Mouse (Mus musculus) yolk sac, embryonic 10.5 days (tissue): ENCODE data around the gene Armh4.
A peak's percentile ranks its signal among the peaks of the same experiment; 100 is the strongest.
"Not testable (repeated sequence)": the region's sequence is repeated elsewhere in the genome, so short reads cannot be mapped to it uniquely, and the experiment has no call there.

Experiments used
- DNase-seq: peaks from one replicate; pipeline ENCODE4 v3.0.0-alpha.2; 2017; ENCODE audit warnings: low spot score

The Armh4 gene

GRCm38 (mm10) chr14:49782715-49783531, at the start of gene Armh4:
TSS of gene Armh4 (minus strand) at chr14:49783383.
- peak; percentile 79 for DNase-seq

- DNase-seq = peak; percentile 2
Measured at GRCm38 (mm10) chr14:49829192-49830171, 46.3 kb upstream of the Armh4 start.

DNA sequence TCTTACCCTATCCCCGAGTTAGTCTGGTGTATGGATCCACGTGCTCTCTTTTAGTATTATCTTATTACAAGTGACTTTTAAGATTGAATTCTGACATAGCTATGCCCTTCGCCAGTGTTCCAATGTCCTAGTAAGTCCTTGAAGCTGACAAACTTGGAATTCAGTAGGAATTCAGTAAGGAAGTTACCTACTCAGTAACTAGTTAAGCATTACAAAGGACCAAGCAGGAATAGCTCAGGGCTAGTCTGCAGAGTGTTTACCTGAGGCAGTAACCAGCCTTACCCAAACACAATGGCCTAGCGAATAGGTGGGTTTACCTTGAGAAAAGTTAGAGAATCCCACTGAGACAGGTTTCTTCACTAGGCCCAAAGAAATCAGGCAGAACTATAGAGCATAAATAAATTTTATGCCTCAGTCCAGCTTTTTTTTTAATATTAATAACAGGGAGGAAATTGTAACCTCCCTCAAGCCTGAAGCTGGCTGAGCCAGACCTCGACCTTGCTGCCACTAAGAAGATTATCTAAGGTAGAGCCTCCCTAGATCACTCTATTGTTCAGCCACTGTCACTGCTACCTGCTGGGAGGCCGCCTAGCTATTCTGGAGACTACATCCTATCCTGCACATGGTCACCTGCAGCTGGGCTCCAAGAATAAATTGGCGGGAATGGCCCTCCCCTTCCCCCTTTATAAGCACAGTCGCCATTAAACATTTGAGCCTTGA, 36.7 kb upstream of the Armh4 start:
- DNase-seq = not testable (repeated sequence)

DNA sequence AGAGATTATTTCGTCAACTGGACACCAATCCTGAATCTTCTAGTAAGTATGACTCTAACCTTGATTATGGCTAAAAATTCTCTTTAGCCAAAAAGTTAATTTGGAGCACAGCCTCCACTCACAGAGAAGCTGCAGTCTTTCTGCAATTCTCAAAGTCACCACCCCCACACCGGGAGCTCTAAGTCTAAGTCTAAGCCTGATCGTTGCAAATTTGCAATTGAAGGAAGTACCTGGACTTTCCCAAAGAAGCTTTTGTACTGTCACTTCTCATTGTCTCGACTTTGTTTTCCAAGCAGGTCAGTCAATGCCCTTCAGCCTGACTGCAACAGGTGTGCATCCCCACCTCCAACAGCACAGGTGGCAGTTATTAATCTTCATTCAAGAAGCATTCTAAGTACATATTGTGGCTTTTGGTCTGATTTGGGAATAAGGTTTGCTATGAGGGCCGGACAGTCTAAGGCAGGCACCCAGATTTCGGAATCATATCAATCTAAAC, 35.6 kb upstream of the Armh4 start:
- not testable (repeated sequence) for DNase-seq

DNA sequence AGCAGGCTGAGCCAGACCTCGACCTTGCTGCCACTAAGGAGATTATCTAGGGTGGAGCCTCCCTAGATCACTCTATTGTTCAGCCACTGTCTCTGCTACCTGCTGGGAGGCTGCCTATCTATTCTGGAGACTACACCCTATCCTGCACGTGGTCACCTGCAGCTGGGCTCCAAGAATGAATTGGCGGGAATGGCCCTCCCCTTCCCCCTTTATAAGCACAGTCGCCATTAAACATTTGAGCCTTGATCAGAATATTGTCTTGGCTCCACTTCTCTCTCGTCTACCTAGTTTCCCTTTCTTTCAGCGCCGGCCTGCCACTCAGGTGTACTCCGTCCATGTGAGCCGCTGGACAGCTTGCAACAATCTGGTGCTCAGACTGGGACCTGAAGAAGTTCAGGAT, 29.8 kb upstream of the Armh4 start:
- DNase-seq = not testable (repeated sequence)

GRCm38 (mm10) chr14:49805051-49805450, 21.9 kb upstream of the Armh4 start:
- DNase-seq = not testable (repeated sequence)

DNA sequence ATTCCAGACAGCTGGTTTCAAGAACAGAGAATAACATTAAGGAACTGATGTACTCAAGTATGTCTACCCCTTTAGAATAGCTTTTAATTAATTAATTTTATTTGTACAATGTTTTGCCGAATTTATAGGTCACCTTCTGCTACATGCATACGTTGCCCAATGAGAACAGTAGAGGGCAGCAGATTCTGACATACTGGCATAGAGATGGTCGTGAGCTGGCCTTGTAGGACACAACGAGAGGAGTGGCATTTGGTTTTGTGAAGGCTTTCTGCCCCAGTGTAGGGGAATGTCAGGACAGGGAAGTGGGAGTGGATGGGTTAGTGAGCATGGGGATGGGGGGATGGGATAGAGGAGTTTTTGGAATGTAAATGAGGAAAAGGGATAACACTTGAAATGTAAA, 18.3 kb upstream of the Armh4 start:
- DNase-seq = no peak

DNA sequence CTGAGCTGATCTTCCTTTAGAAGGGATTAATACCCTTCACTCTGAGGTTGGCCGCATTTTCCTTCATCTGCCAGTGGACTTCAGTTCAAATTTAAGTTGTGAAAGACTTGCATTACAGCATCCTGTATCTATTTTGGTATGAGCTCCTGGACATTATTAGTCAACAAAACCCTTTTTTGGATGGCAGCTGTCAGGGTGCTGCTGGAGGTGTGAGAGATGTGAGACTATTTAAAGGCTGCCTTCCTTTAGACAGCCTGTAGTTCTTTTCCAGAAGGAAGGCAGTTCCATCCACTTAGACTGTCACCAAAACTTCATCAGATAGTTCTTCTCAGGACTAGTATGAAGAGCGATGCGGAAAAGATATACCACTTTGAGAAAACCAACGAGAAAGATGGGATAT, 10.8 kb upstream of the Armh4 start:
- DNase-seq = no peak

DNA sequence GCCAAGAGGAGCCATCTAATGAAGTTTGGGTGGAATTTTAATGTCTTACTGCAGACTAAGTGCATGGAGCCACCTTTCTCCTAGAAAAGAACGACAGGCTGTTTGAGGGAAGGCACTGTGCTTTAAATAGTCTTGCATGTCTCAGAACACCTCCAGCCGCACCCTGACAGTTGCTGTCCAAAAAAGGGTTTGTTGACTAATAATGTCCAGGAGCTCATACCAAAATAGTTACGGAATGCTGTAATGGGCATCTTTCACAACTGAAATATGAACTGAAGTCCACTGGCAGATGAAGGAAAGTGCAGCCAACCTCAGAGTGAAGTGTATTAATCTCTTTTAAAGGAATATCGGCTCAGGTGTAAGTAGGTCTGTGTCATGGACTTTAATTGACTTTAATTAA, 7.4 kb upstream of the Armh4 start:
- no peak for DNase-seq

DNA sequence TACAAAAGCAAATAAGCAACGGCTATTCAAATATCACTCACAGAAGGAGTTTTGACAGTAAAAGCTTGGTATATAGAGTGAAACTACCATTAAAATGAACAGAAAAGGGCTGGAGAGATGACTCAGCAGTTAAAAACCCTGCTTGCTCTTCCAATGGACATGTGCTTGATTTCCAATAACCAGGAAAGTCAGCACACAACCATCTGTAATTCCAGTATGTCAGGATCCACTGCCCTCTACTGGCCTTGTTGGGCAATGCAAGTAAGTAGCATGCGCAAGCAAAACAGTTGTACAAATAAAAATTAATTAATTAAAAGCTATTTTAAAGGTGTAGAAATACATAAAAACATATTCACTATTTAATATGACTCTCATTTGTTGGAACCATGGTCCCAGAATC, 2.6 kb upstream of the Armh4 start:
- DNase-seq = no peak

DNA sequence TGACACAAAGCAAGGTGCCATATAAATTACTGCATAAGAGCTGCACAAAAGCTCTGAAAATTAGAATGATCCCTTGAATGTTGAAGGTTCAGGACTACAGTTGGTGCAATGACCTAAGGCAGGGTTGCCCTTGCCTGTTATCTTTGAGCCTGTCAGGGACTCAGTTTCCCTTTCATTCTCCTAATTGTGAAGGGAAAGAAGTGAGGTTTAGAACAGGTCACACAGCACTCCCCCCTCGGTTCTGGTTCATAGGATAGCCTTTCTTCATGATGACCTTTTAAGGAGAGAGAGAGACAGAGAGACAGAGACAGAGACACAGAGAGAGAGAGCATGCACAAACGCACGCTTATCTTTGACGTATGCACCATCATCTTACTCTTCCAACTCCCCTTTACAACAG, 683 bp upstream of the Armh4 start:
- no peak for DNase-seq

DNA sequence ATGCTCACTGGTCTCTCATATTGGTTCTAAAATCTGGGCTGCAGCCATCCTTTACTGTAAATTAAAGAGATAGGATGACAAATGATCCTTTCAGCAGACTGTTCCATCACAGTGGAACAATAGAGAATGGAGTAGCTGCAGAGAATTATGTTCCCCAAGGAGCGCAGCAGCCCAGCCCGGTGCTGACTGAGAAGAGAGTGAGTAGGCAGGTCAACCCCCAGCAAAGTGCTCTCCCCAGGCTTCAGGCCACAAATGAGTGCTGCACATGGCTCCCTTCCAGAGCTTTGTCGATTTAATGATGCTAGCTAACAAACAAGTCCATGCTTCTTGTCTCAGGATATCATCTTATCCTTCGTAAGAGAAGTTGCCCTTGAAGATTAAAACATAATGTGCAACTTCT, 2.8 kb downstream of the Armh4 start:
- no peak for DNase-seq

DNA sequence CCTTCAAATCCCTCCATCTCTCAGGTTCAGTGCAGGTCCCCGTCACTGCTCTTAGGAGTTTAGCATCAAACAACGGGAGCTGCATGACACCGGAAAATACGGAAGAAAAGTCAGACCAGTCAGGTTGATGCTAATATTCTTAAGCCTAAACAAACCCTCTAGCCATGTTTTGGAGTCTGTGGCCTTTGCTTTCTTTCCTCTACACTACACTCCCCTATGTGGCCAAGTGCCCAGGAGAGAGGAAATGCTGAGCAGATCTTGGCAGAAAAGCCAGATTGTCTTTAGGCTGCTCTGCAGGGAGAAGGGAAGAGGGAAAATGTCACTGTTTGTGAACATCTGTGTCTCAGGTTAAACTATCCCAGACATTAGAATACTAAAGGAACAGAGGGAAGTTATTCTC, 5.6 kb downstream of the Armh4 start:
- DNase-seq = not testable (repeated sequence)

DNA sequence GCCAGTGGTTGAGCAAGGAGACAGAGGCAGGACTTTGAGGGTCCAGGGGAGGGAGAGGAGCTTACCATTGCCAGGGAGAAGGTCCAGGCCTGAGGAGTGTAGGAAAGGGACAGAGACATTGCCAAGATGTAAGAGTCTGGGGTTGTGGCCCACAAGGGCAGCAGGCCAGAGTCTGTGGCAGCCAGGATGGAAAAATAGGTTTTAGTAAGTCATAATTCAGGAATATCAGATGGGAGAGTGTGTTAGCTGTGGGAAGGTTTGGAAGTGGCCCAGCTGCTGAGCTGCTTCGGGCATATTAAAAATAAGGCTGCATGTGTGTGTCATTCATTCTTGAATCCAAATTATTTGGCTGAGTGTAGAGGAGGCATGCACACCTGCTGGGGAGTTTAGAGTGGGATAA, 11.4 kb downstream of the Armh4 start:
- no peak for DNase-seq

- no peak for DNase-seq
Measured at GRCm38 (mm10) chr14:49766601-49767000, 16.6 kb downstream of the Armh4 start.

DNA sequence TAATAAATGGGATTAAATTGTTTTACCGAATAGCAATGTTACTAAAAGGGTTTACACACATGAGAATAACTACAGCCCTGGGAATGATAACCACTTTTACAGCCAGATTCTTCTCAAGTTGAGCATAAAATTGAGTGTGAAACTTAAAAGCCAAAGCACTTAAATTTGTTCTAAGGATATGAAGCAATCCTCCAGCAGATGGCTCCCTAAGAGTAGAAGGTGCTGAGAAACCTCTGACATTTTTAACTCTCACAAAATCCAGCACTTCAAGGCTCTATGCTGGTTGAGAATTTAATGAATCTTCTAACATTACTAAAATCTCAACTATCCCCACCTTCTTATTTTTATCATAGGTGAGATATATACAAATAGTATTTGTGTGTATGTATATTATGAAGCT, 27.3 kb downstream of the Armh4 start:
- DNase-seq = no peak

DNA sequence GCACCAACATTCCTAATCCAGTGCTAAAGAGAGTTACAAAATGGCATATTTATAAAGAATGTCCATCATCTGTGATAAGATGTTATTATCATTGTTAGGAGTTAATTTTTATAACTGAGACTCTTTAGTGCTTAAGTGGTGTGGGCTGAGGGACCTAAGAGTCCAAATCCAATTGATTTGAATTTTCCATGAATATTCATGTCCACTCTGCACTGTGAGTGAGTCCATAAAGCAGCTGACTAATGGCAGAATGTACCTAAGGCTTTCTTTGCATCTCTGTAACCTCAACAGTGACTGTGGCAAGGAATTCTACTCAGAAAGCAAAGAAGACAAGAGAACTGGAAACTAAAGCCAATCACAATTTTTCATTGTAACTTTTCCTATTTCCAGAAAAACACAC, 30.6 kb downstream of the Armh4 start:
- DNase-seq = no peak

DNA sequence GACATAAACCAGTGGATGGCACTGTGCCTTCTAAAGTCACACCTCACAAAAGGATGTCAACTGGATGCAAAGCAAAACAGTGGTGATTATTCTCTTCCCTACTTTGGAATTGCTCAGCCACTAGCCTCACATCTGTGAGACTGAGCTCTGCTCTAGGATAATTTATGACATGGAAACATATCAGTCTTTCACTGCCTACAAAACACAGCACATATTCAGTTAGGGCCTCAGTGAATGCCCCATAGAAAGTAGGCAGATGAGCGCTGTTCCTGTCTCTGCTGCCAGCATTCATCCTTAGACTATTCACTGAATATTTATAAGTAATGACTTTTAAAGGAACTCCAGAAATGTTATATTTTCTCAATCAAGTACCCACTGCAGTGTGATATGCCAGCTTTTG, 37.3 kb downstream of the Armh4 start:
- no peak for DNase-seq

DNA sequence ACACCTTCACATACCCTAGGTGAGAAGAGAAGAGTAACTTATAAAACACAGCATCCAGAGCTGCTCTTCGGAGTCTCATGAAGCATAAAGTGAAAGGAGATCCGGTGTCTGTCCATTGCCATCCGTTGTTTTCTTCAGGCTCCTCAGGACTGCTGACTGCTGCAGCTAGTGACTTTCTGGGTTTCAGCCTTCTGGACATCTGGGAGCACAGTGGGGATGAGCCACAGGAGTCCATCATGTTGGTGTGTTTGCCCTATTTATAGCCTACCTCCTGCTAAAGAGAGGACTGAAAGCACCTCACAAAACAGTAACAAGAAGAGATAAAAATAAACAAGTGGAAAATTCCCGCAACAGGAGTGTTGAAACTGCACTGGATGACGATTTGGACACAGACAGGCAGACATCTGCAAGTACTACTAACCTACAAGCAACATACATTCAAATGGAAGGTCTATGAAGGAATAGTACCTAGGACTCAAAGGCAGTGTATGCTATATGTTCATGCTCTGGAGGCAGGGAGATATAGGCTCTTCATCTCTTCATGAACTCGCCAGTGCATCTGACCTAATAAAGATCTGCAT, 39.1 kb downstream of the Armh4 start:
- no peak for DNase-seq

- DNase-seq = no peak
Measured at GRCm38 (mm10) chr14:49739328-49739727, 43.9 kb downstream of the Armh4 start.

- DNase-seq = no peak
Measured at GRCm38 (mm10) chr14:49738441-49739088, 44.6 kb downstream of the Armh4 start.
